In the genomic region with DNA sequence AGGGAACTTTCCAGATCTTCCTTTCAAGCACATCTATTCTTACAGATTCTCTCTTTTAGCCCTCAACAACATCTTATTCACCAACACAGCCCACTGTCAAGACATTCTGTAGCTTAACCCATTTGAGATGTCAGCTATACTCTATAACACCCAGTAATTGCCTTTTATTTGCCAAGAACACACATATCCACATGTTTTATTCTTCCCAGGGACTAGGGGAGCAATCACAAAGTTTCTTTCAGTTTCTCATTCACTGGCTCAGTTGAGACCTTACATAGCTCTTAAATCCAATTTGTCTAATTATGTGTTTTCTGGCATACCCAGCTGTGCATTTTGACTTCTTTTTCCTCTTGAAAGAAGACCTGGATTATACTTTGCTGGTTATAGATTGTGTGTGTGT, we compare ENCODE assay signal across 29 mouse cellular contexts.
"Had no signal": no experiment of that assay in that cellular context is flagged by ENCODE, and none has a peak within 500 bp of the region (broad histone marks: within the 10 kb centered on the region; RNA-seq: fewer than 3 reads in every experiment).

No protein-coding gene starts in this region.

- H3K4me3 ChIP-seq: embryonic facial prominence, embryonic 10.5 days; embryonic facial prominence, embryonic 12.5 days; embryonic facial prominence, embryonic 13.5 days; embryonic facial prominence, embryonic 15.5 days; erythroblast, embryonic 14.5 days; forebrain, embryonic 10.5 days; forebrain, embryonic 12.5 days; forebrain, embryonic 13.5 days; forebrain, embryonic 15.5 days; gastrocnemius, adult 2 months; heart, adult 2 months had no signal

- H3K36me3 ChIP-seq: embryonic facial prominence, embryonic 10.5 days; embryonic facial prominence, embryonic 12.5 days; embryonic facial prominence, embryonic 13.5 days; embryonic facial prominence, embryonic 15.5 days; forebrain, embryonic 10.5 days; forebrain, embryonic 12.5 days; forebrain, embryonic 15.5 days had no signal

- DNase-seq: cerebellum, adult 2 months; cerebellum, adult 8-10 months; cerebellum, adult 9-10 months; cerebellum, adult 9-11 months; cerebellum, postnatal 10 days; cerebellum, postnatal 14 days; cerebellum, postnatal 25 days; cerebellum, postnatal 36 days; embryo, embryonic 11 days; forebrain, postnatal 0 days; gastrocnemius, adult 2 months; gastrocnemius, postnatal 10 days; gastrocnemius, postnatal 14 days; gastrocnemius, postnatal 25 days; gastrocnemius, postnatal 36 days; heart, adult 11 months; heart, adult 18-20 months; heart, adult 2 months had no signal

- H3K4me2 ChIP-seq: embryonic facial prominence, embryonic 12.5 days; embryonic facial prominence, embryonic 13.5 days; embryonic facial prominence, embryonic 15.5 days; forebrain, embryonic 12.5 days; forebrain, embryonic 13.5 days; forebrain, embryonic 15.5 days had no signal

- H3K9ac ChIP-seq: embryonic facial prominence, embryonic 12.5 days; embryonic facial prominence, embryonic 13.5 days; embryonic facial prominence, embryonic 15.5 days; forebrain, embryonic 12.5 days; forebrain, embryonic 13.5 days; forebrain, embryonic 15.5 days; forebrain, postnatal 0 days had no signal

- H3K27ac ChIP-seq: embryonic facial prominence, embryonic 10.5 days; embryonic facial prominence, embryonic 12.5 days; embryonic facial prominence, embryonic 13.5 days; embryonic facial prominence, embryonic 15.5 days; forebrain, embryonic 10.5 days; forebrain, embryonic 12.5 days; forebrain, embryonic 13.5 days; forebrain, embryonic 15.5 days; gastrocnemius, adult 2 months; heart, adult 2 months had no signal

- H3K27me3 ChIP-seq: embryonic facial prominence, embryonic 12.5 days; embryonic facial prominence, embryonic 13.5 days; embryonic facial prominence, embryonic 15.5 days; forebrain, embryonic 12.5 days; forebrain, embryonic 13.5 days; forebrain, embryonic 15.5 days had no signal

- H3K9me3 ChIP-seq: embryonic facial prominence, embryonic 10.5 days; embryonic facial prominence, embryonic 12.5 days; embryonic facial prominence, embryonic 13.5 days; embryonic facial prominence, embryonic 15.5 days; forebrain, embryonic 10.5 days; forebrain, embryonic 12.5 days; forebrain, embryonic 13.5 days; forebrain, embryonic 15.5 days had no signal

- ATAC-seq: forebrain, embryonic 13.5 days; forebrain, embryonic 14.5 days; forebrain, embryonic 15.5 days; forebrain, embryonic 16.5 days; forebrain, postnatal 0 days had no signal

- H3K4me1 ChIP-seq: embryonic facial prominence, embryonic 10.5 days; embryonic facial prominence, embryonic 12.5 days; embryonic facial prominence, embryonic 13.5 days; embryonic facial prominence, embryonic 15.5 days; forebrain, embryonic 10.5 days; forebrain, embryonic 12.5 days; forebrain, embryonic 13.5 days; forebrain, embryonic 15.5 days had no signal
